ENCODE assay signal across 13 mouse cellular contexts in genomic region chr9:88260072-88260635, GRCm38 (mm10).
"Had no signal": no experiment of that assay in that cellular context is flagged by ENCODE, and none has a peak within 500 bp of the region (broad histone marks: within the 10 kb centered on the region; RNA-seq: fewer than 3 reads in every experiment).

No protein-coding gene starts in this region.

- H3K27me3 ChIP-seq: lung, embryonic 15.5 days; megakaryocyte, embryonic 14.5 days; midbrain, embryonic 13.5 days had no signal

- H3K4me2 ChIP-seq: liver, embryonic 11.5 days; lung, embryonic 15.5 days; midbrain, embryonic 13.5 days had no signal

- H3K4me1 ChIP-seq: lung, embryonic 15.5 days; midbrain, embryonic 10.5 days; midbrain, embryonic 13.5 days had no signal

- H3K27ac ChIP-seq: kidney, postnatal 0 days; liver, embryonic 14.5 days; lung, embryonic 15.5 days; midbrain, embryonic 10.5 days; midbrain, embryonic 13.5 days had no signal

- H3K9ac ChIP-seq: liver, embryonic 14.5 days; lung, embryonic 15.5 days; midbrain, embryonic 13.5 days had no signal

- DNase-seq: kidney, adult 2 months; kidney, postnatal 36 days; lung, postnatal 10 days; right cerebral cortex, postnatal 4 days; thymus, postnatal 36 days had no signal

- H3K36me3 ChIP-seq: lung, embryonic 15.5 days; midbrain, embryonic 10.5 days; midbrain, embryonic 13.5 days had no signal

- H3K9me3 ChIP-seq: lung, embryonic 15.5 days; megakaryocyte, embryonic 14.5 days; midbrain, embryonic 10.5 days; midbrain, embryonic 13.5 days had no signal

- H3K4me3 ChIP-seq: lung, embryonic 15.5 days; megakaryocyte, embryonic 14.5 days; midbrain, embryonic 10.5 days; midbrain, embryonic 13.5 days had no signal

- ATAC-seq: midbrain, embryonic 13.5 days; midbrain, embryonic 16.5 days had no signal
